In the genomic region with DNA sequence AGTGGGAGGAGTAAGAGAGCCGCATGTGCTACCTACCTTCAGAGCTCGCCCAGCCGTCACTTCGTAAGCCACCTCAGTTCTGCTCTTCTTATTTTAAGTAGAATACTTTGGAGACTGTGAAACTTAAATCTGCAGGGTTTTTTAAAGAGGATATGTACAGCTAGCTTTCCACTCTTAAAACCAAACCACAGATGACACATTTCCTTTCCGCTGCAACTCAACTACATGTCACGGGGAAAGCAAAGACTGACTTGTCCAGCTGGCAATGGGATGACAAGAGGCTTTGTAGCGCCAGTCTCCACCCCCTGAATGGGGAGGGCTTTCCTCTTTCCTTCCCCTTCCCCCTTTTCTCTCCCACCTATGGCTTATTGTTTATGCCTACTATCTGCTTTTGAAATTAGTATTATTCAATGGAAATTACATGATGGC, we compare ENCODE assay signal across 9 mouse cellular contexts. TPM values are rescaled to one million over a fixed set of nuclear protein-coding genes. Genes with fewer than 3 reads are reported as not detected.
DNase-seq lines count a peak whose midpoint lies in the region; ATAC-seq and TF ChIP-seq lines count a peak whose summit lies in the region.
"Had no signal": no experiment of that assay in that cellular context is flagged by ENCODE, and none has a peak within 500 bp of the region (broad histone marks: within the 10 kb centered on the region; RNA-seq: fewer than 3 reads in every experiment).

A gene (minus strand): TSS at position 257 of the 429 bp plus-strand sequence.
A gene (minus strand): TSS at position 277 of the 429 bp plus-strand sequence.

- no peak for TF ChIP-seq POLR2A in small intestine, adult 2 months (IDR thresholded peaks at IDR 0.05; ENCODE audit: low read depth, low read length)

- 47% methylated on average over 7 of the region's 7 CpGs for WGBS in liver, embryonic 11.5 days
- 83% methylated on average over 7 of the region's 7 CpGs for WGBS in small intestine, adult 2 months
- WGBS in limb, embryonic 10.5 days, result 93% methylated on average over 7 of the region's 7 CpGs

- DNase-seq in layer of hippocampus, adult 8-10 months (ENCODE audit: low spot score in 2 of 2), result peak; percentile 22 to 47
- DNase-seq in layer of hippocampus, postnatal 10 days (ENCODE audit: low spot score in 2 of 2), result no peak
- no peak for DNase-seq in liver, embryonic 11.5 days (ENCODE audit: low spot score)
- DNase-seq in limb, embryonic 10.5 days (ENCODE audit: low spot score), result no peak
- DNase-seq in testis, postnatal 14 days (ENCODE audit: low spot score), result no peak
- no peak for DNase-seq in urinary bladder, postnatal 10 days (ENCODE audit: low spot score)

- no peak for TF ChIP-seq CTCF in small intestine, adult 2 months (IDR thresholded peaks at IDR 0.05; ENCODE audit: extremely low read depth, insufficient read length, insufficient replicate concordance, low read depth, low read length)

- no peaks in the 10 kb centered on the region for H3K27me3 ChIP-seq in liver, embryonic 11.5 days (replicated peaks; ENCODE audit: control insufficient read depth, insufficient read depth, low read length)
- H3K27me3 ChIP-seq in small intestine, adult 2 months (ENCODE audit: control insufficient read depth, insufficient read depth, low read length), result no peaks in the 10 kb centered on the region
- no peaks in the 10 kb centered on the region for H3K27me3 ChIP-seq in limb, embryonic 10.5 days (ENCODE audit: low read depth, poor library complexity, severe bottlenecking)
- H3K27me3 ChIP-seq: neural tube, embryonic 13.5 days had no signal

- peak; percentile 68 for ATAC-seq in common myeloid progenitor, adult 5-6 weeks (replicated peaks; ENCODE audit: low read depth, poor library complexity, severe bottlenecking)
- no peak for ATAC-seq in liver, embryonic 11.5 days (replicated peaks; ENCODE audit: low FRiP score)

- H3K4me3 ChIP-seq in liver, embryonic 11.5 days (ENCODE audit: low read depth, low read length), result peak within 1 kb of the TSS; percentile 26; the same call in 1 of the 2 replicates
- 0 out of 2 replicates have a peak within 1 kb of the TSS, but pooled peaks have one; percentile 11 for H3K4me3 ChIP-seq in small intestine, adult 2 months (ENCODE audit: low read depth, low read length)
- no peak within 1 kb of the TSS for H3K4me3 ChIP-seq in limb, embryonic 10.5 days
- H3K4me3 ChIP-seq: neural tube, embryonic 13.5 days had no signal

- peaks cover 49% of the 10 kb centered on the region for H3K4me1 ChIP-seq in liver, embryonic 11.5 days (replicated peaks; ENCODE audit: control insufficient read depth, insufficient read depth, low read length)
- peaks cover 11% of the 10 kb centered on the region; the same call in 1 of the 2 replicates for H3K4me1 ChIP-seq in small intestine, adult 2 months (ENCODE audit: control insufficient read depth, insufficient read depth, insufficient read length, low read length)
- no peaks in the 10 kb centered on the region for H3K4me1 ChIP-seq in limb, embryonic 10.5 days
- H3K4me1 ChIP-seq: neural tube, embryonic 13.5 days had no signal

- no peak within 1 kb of the TSS for H3K9ac ChIP-seq in liver, embryonic 11.5 days (ENCODE audit: low read depth, low read length)
- H3K9ac ChIP-seq: neural tube, embryonic 13.5 days had no signal

- peak within 1 kb of the TSS; percentile 42 for H3K4me2 ChIP-seq in liver, embryonic 11.5 days
- H3K4me2 ChIP-seq: neural tube, embryonic 13.5 days had no signal

- no peaks in the 10 kb centered on the region for H3K9me3 ChIP-seq in liver, embryonic 11.5 days (ENCODE audit: control insufficient read depth, low read length)
- no peaks in the 10 kb centered on the region for H3K9me3 ChIP-seq in limb, embryonic 10.5 days (replicated peaks)
- H3K9me3 ChIP-seq: neural tube, embryonic 13.5 days had no signal

- no peak within 1 kb of the TSS for H3K27ac ChIP-seq in liver, embryonic 11.5 days (ENCODE audit: low read depth, low read length)
- peak within 1 kb of the TSS; percentile 57; the same call in 1 of the 2 replicates for H3K27ac ChIP-seq in small intestine, adult 2 months (ENCODE audit: insufficient read depth, low read depth, low read length)
- H3K27ac ChIP-seq in limb, embryonic 10.5 days, result no peak within 1 kb of the TSS
- H3K27ac ChIP-seq: neural tube, embryonic 13.5 days had no signal

- H3K36me3 ChIP-seq in liver, embryonic 11.5 days (ENCODE audit: control insufficient read depth, insufficient read depth, low read length), result peaks cover 4% of the 10 kb centered on the region; the same call in 1 of the 2 replicates
- H3K36me3 ChIP-seq in small intestine, adult 2 months (ENCODE audit: control insufficient read depth, insufficient read depth, low read length), result 0 out of 2 replicates have a peak, but pooled peaks cover 2% of the 10 kb centered on the region
- H3K36me3 ChIP-seq in limb, embryonic 10.5 days, result peaks cover 49% of the 10 kb centered on the region

RNA-seq across cellular contexts. Expression of the first gene that starts in this region (rescaled TPM):
- under 1 TPM in 3 of 4 experiments, not detected in 1; 0.19 to 0.30 (median 0.29) TPM for total RNA-seq in layer of hippocampus, adult 8-10 months (2022)
- under 1 TPM in 1 of 2 experiments, not detected in 1; 0.13 TPM for total RNA-seq in layer of hippocampus, postnatal 10 days (2021)
- total RNA-seq in common myeloid progenitor, adult 5-6 weeks (2017), result 3.2 and 6.3 TPM in 2 replicates
- 1.2 and 1.7 TPM in 2 replicates for polyA plus RNA-seq in liver, embryonic 11.5 days (2014; fragmentation: Nextera tagmentation; extraction: Ambion mirVana)
- 0.34 and 1.7 TPM in 2 replicates for polyA plus RNA-seq in small intestine, adult 2 months (2012; rRNA removed)
- polyA plus RNA-seq in limb, embryonic 10.5 days (2016; fragmentation: Nextera tagmentation; extraction: Ambion mirVana), result 0.82 and 1.1 TPM in 2 replicates

RNA-seq across cellular contexts. Expression of the second gene that starts in this region (rescaled TPM):
- total RNA-seq in layer of hippocampus, adult 8-10 months (2022), result 10 to 100 TPM; 32.6 to 44.4 (median 40.0) TPM
- 1 to 10 TPM; 3.7 to 4.0 TPM for total RNA-seq in layer of hippocampus, postnatal 10 days (2021)
- 13.5 and 21.6 TPM in 2 replicates for total RNA-seq in common myeloid progenitor, adult 5-6 weeks (2017)
- polyA plus RNA-seq in liver, embryonic 11.5 days (2014; fragmentation: Nextera tagmentation; extraction: Ambion mirVana), result 5.7 and 5.9 TPM in 2 replicates
- 3.1 and 4.0 TPM in 2 replicates for polyA plus RNA-seq in small intestine, adult 2 months (2012; rRNA removed)
- 2.0 and 2.2 TPM in 2 replicates for polyA plus RNA-seq in limb, embryonic 10.5 days (2016; fragmentation: Nextera tagmentation; extraction: Ambion mirVana)

Comparison
In these comparisons a context has a peak if more than half of its experiments do, and no peak if none do; other contexts are left out.
1. DNase-seq: peak in layer of hippocampus, adult 8-10 months (2 of 2); none in layer of hippocampus, postnatal 10 days (0 of 2), liver, embryonic 11.5 days (single experiment), limb, embryonic 10.5 days (single experiment), testis, postnatal 14 days (single experiment) and urinary bladder, postnatal 10 days (single experiment).